Mouse (Mus musculus): ENCODE results near the gene Ndufs1. TPM values are rescaled to one million over a fixed set of nuclear protein-coding genes. Genes with fewer than 3 reads are reported as not detected.

Gene Ndufs1
- polyA plus RNA-seq, 1 experiment = 127 TPM

DNA sequence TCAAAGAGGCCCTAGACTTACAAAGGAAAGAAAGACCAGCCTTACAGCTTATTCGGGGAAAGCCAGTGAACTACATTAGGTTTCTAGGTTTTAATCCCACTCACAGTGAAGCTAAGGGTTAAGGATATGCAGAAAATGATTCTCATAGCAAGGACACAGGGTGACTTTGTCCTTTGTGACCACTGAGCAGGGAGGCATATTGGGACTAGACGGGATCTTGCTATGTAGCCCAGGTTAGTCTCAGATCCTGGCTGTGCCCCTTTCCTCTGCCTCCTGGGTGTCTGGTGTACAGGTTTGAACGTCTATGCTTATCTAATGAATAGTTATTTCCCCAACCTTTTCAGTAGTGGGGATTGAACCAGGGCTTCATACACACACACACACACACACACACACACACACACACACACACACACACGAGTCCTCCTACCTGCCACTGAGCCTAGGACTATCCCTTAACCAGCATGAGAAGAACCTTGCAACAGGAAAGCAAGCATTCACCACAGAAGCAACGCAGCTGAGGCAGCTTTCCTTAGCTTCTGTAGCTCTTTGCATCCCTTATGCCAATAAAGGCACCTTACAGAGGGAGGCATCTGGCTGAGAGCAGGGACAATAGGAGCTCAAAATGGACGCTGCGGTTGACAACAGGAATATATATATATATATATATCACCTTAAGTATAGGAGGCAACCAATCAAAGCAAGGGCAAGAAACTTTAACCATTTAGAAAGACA, 28.2 kb upstream of the Ndufs1 start:
- Histone ChIP-seq H3K4me3 (ENCODE audit: insufficient read depth, low read length) (no peak overlapping the region), H3K4me1 (ENCODE audit: control insufficient read depth, insufficient read depth, low read length) (peaks cover 2% of the 10 kb centered on the region; the same call in 1 of the 2 replicates), H3K27ac (ENCODE audit: insufficient read depth, low read length) (no peak overlapping the region)
- TF ChIP-seq POLR2A (IDR thresholded peaks at IDR 0.05; ENCODE audit: extremely low read depth, insufficient read depth, low read length) (no peak), CTCF (IDR thresholded peaks at IDR 0.05; ENCODE audit: extremely low read depth, insufficient read depth, low read length) (no peak)

DNA sequence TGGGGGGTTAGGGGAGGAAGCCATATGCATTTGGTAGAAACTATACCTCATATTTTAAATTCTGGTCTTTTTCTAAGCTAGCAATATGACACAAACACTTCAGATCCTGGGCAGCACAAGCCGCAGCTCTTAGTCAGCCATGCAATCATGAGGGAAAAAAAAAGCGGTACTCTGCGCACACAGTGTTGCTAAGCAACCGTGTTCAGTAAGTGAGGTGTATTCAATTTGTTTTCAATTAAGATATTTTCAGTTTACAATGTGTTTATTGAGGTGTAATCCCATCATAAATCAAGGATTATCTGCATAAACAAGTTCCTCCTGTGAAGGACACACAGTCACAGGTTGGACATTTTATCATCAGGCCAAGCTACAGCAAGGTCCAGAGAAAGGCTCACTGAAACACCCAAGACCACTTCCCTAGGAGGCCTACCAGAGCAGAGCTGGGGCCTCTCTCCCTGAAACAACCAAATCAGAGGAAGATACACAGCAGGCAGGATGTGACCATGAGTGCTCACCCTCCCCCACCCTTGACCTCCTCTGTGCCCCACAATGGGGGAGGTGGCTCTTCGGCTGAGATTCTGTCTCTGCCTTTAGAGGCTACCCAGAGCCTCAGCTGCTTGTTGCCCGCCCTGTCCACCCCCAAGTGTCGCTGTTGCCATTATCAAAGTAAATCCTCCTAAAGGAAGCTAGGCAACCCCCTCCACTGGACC, 27.5 kb upstream of the Ndufs1 start:
- Histone ChIP-seq H3K4me1 (ENCODE audit: control insufficient read depth, insufficient read depth, low read length) (peaks cover 2% of the 10 kb centered on the region; the same call in 1 of the 2 replicates), H3K4me3 (ENCODE audit: insufficient read depth, low read length) (no peak overlapping the region), H3K27ac (ENCODE audit: insufficient read depth, low read length) (no peak overlapping the region)
- TF ChIP-seq CTCF (IDR thresholded peaks at IDR 0.05; ENCODE audit: extremely low read depth, insufficient read depth, low read length) (0 out of 2 replicates have a peak, but pooled peaks have one; percentile 5), POLR2A (IDR thresholded peaks at IDR 0.05; ENCODE audit: extremely low read depth, insufficient read depth, low read length) (no peak)

DNA sequence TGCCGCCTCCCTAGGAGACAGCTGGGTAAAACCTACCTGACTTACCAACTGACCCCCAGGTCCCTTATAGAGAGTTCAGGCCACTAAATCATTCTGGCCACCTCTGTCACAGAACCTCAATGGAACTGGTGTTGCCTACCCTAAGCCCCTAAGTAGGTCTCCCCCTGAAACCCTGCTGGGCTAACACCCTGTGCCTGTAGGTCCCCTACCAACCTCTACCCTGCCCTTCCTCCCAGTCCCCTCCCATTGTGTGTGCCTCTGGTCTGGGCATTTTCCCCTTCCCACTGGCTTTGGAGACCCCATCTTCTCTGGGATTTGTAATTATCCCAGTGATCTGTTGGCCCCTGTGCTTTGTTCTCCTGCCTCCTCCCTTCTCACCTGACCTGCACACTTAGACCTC, 26.8 kb upstream of the Ndufs1 start:
- H3K4me3 ChIP-seq (ENCODE audit: insufficient read depth, low read length) = no peak overlapping the region
- H3K27ac ChIP-seq (ENCODE audit: insufficient read depth, low read length) = no peak overlapping the region

DNA sequence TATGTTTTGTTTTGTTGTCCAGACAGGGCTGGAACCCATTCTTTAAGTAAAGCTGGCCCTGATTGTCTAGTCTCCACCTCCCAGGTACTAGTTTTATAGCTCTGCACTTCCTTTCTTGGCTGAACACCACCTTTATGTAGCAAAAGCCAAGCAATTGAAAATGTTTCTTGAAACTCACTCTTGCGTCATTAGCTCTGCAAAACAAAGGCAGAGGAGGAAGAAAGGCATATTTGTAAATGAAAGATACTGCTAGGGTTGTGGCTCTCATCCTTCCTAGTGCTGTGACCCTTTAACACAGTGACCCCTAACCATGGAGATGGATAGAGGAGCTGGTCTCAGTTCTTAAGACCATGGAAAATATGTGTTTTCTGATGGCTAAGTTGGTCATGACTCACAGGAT, 25.0 kb upstream of the Ndufs1 start:
- TF ChIP-seq CTCF (IDR thresholded peaks at IDR 0.05; ENCODE audit: extremely low read depth, insufficient read depth, low read length) = no peak
- TF ChIP-seq POLR2A (IDR thresholded peaks at IDR 0.05; ENCODE audit: extremely low read depth, insufficient read depth, low read length) = no peak
- no peak overlapping the region for H3K4me3 ChIP-seq (ENCODE audit: insufficient read depth, low read length)
- no peak overlapping the region for H3K27ac ChIP-seq (ENCODE audit: insufficient read depth, low read length)
- H3K4me1 ChIP-seq (ENCODE audit: control insufficient read depth, insufficient read depth, low read length) = peaks cover 2% of the 10 kb centered on the region; the same call in 1 of the 2 replicates

More for the DNA sequence above, 26.8 kb upstream of the Ndufs1 start:
- no peak for TF ChIP-seq CTCF (IDR thresholded peaks at IDR 0.05; ENCODE audit: extremely low read depth, insufficient read depth, low read length)
- peaks cover 2% of the 10 kb centered on the region; the same call in 1 of the 2 replicates for H3K4me1 ChIP-seq (ENCODE audit: control insufficient read depth, insufficient read depth, low read length)

DNA sequence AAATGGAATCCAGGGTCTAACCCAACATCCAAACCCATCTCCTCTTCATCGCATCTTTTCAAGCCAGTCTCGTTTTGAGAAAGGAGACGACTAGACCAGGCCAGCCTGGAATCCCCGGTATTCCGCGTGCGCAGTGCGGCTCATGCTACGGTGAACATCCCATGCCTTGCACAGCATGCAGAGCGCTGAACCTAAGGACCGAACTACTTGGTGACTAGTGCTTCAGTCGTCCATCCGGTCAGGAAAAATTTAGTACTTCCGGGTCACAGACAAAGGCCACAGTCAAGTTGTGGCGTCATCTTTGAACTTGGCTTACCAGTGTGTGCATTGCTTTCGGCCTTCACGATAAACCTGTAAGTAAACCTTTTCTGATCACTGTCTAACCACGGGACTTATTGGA, 23.7 kb upstream of the Ndufs1 start:
- Histone ChIP-seq H3K4me1 (ENCODE audit: control insufficient read depth, insufficient read depth, low read length) (peaks cover 2% of the 10 kb centered on the region; the same call in 1 of the 2 replicates), H3K27ac (ENCODE audit: insufficient read depth, low read length) (no peak overlapping the region), H3K4me3 (ENCODE audit: insufficient read depth, low read length) (no peak overlapping the region)
- TF ChIP-seq CTCF (IDR thresholded peaks at IDR 0.05; ENCODE audit: extremely low read depth, insufficient read depth, low read length) (no peak), POLR2A (IDR thresholded peaks at IDR 0.05; ENCODE audit: extremely low read depth, insufficient read depth, low read length) (no peak)

DNA sequence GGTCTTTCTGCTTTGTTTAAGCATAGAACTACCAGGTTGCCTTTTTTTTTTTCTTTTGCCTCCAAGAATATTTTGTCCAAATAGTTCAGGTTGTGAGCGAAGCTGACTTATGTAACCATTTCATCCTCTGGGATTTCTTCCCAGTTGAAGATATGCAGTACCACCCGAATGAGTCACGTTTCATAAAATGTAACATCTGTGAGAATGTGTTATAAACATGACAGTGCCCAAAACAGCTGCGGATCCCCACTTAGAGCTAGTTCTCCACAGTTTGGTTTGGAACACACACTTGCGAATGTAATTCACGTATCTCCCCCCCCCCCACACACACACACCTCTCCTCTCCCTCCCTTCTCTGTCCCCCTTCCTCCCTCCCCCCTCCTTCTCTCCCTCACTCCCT, 22.8 kb upstream of the Ndufs1 start:
- no peak for TF ChIP-seq POLR2A (IDR thresholded peaks at IDR 0.05; ENCODE audit: extremely low read depth, insufficient read depth, low read length)
- no peak for TF ChIP-seq CTCF (IDR thresholded peaks at IDR 0.05; ENCODE audit: extremely low read depth, insufficient read depth, low read length)
- Histone ChIP-seq H3K4me1 (ENCODE audit: control insufficient read depth, insufficient read depth, low read length) (peaks cover 2% of the 10 kb centered on the region; the same call in 1 of the 2 replicates), H3K4me3 (ENCODE audit: insufficient read depth, low read length) (no peak overlapping the region), H3K27ac (ENCODE audit: insufficient read depth, low read length) (no peak overlapping the region)

DNA sequence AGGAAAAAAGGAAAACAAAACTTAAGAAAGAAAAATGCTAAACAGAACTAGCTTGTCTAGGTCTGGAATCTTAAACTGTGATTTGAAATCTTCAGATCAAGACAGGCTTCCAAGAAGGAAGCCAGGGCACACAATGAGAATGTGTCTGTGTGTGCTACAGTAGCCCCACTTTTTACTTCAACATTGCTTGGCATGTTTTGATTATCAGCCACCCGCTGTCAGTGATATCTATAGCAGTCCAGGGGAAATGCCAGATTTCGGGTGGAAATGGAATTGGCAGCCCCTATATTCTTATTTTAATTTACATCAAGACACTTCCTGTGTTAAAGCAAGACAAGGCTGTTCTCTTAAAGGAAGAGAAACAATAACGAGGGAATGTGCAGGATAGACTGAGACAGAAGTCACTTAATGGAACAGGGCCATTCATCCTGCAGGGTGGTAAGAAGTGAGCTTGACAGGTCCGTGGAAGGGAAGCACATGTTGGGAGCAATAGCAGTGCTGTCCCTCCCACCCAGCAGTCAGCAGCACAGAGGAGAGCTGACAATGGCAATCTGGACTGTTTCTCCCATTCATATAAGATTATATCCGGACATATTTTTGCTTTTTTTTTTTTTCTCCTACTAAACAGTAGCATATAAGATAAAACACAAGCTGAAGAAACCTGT, 19.3 kb upstream of the Ndufs1 start:
- Histone ChIP-seq H3K4me1 (ENCODE audit: control insufficient read depth, insufficient read depth, low read length) (no peaks in the 10 kb centered on the region), H3K4me3 (ENCODE audit: insufficient read depth, low read length) (no peak overlapping the region), H3K27ac (ENCODE audit: insufficient read depth, low read length) (no peak overlapping the region)
- TF ChIP-seq POLR2A (IDR thresholded peaks at IDR 0.05; ENCODE audit: extremely low read depth, insufficient read depth, low read length) (no peak), CTCF (IDR thresholded peaks at IDR 0.05; ENCODE audit: extremely low read depth, insufficient read depth, low read length) (no peak)

DNA sequence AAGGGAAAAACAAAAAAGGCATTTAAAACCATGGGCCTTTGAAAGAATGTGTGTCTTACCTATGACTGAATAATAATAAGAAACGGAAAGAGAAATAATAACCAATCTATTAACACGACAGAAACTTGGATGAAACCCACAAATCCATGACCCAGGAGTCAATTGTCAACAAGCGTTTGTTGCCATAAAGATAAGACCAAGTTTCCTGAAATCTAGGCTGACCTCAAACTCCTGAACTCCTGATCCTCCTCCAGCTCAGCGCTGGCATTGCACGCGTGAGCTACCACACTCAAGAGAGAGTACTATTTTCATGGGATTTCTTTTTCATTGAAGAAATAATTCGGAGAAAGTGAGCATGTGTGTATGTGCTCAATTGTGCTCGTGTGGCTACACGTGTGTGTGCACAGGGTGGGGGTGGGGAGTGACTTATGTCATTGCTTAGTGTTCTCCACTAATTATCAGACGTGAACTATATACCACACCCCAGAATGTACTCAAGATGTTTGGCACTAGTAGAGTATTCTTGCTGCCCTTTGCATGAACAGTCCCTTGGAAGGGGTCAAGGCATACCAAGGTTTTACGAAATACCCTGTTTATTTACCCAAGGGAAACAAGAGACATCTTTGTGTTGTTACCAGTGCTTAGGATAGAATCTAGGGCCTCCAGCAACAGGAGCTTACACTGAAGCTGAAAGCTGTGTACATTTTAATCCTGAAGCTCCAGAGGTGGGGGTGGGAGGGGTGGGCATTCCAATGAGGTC, 15.9 kb upstream of the Ndufs1 start:
- H3K27ac ChIP-seq (ENCODE audit: insufficient read depth, low read length) = no peak overlapping the region
- TF ChIP-seq POLR2A (IDR thresholded peaks at IDR 0.05; ENCODE audit: extremely low read depth, insufficient read depth, low read length) (no peak), CTCF (IDR thresholded peaks at IDR 0.05; ENCODE audit: extremely low read depth, insufficient read depth, low read length) (no peak)
- H3K4me3 ChIP-seq (ENCODE audit: insufficient read depth, low read length) = no peak overlapping the region
- H3K4me1 ChIP-seq (ENCODE audit: control insufficient read depth, insufficient read depth, low read length) = no peaks in the 10 kb centered on the region

DNA sequence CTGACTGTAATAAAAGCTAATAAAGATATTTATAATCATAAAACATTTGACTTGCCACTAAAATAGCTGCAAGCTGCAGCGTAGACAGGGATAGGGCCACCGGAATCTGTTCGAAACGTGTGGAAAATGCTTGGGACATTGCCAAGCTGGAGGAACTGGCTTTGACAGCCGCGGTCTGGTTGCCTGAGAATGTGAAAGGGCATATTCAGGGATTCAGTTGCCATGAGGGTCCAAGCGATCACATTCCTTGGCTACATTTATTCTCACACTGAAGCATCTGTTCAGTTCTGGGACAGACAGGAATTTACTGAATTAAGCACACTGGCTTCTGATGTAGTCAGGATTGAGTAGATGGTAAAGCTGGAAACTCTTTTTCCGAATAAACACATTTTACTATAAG, 14.2 kb upstream of the Ndufs1 start:
- no peak for TF ChIP-seq CTCF (IDR thresholded peaks at IDR 0.05; ENCODE audit: extremely low read depth, insufficient read depth, low read length)
- TF ChIP-seq POLR2A (IDR thresholded peaks at IDR 0.05; ENCODE audit: extremely low read depth, insufficient read depth, low read length) = no peak
- no peak overlapping the region for H3K4me3 ChIP-seq (ENCODE audit: insufficient read depth, low read length)
- no peak overlapping the region for H3K27ac ChIP-seq (ENCODE audit: insufficient read depth, low read length)
- no peaks in the 10 kb centered on the region for H3K4me1 ChIP-seq (ENCODE audit: control insufficient read depth, insufficient read depth, low read length)
